Mouse (Mus musculus) testis, adult 2 months (tissue): ENCODE data around the gene Scnn1b.

Source experiments
- CTCF ChIP-seq: fragments of 200-500 bp; IDR thresholded peaks from 2 replicates; pipeline ENCODE4 v1.5.1; 2012; ENCODE audit warnings: low read depth, mild to moderate bottlenecking, inconsistent platforms, low read length, moderate library complexity; ENCODE audit not compliant: control insufficient read depth, insufficient read depth, insufficient replicate concordance
- POLR2A ChIP-seq: fragments of 200-500 bp; IDR thresholded peaks from 2 replicates; pipeline ENCODE4 v1.6.1; 2012; ENCODE audit warnings: low read depth, mild to moderate bottlenecking, inconsistent platforms, low read length, moderate library complexity; ENCODE audit not compliant: control insufficient read depth

DNA sequence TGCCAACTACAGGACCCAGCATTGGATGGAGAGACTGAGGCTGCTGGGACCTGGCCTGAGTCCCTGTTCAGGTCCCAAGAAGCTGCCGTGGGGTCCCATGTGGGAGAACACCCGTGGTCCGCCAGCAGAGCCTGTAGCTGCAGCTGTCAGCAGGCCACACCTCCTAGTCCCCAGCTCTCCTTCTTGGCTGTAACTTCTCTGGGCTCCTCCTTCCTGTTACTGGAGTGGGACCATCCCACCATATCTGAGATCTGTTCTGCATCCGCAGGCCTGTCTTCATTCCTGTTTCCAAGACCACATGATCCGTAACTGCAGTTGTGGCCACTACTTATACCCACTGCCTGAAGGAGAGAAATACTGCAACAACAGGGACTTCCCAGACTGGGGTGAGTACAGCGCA lies 49.1 kb downstream of the Scnn1b start:
- TF ChIP-seq CTCF (no peak), POLR2A (no peak)
